Mouse (Mus musculus) CH12.LX (cell line): ENCODE results near the gene Itih5. TPM values are rescaled to one million over a fixed set of nuclear protein-coding genes. Genes with fewer than 3 reads are reported as not detected.

ENCODE experiments used
- DNase-seq: peaks from one replicate; pipeline ENCODE4 v3.0.0-alpha.2; 2013; ENCODE audit errors: extremely low read depth
- H3K27ac ChIP-seq: 2 replicates; pipeline ENCODE4 v1.5.1; 2012; ENCODE audit warnings: low read depth, mild to moderate bottlenecking, control low read depth, moderate library complexity; ENCODE audit not compliant: insufficient read depth
- H3K27me3 ChIP-seq: replicated peaks from 2 replicates; pipeline ENCODE3; 2012; ENCODE audit warnings: inconsistent platforms
- H3K36me3 ChIP-seq, 2 experiments: replicated peaks in 1 of 2; 2 replicates each; pipeline versions ENCODE3 to v1.6.1; 2012; ENCODE audit warnings: inconsistent platforms in 1 of 2, low read length in 1 of 2, mild to moderate bottlenecking in 1 of 2, mixed read lengths in 1 of 2, moderate library complexity in 1 of 2; ENCODE audit not compliant: control insufficient read depth in 1 of 2, insufficient read depth in 1 of 2
- H3K4me1 ChIP-seq, 2 experiments: 2 replicates each; pipeline ENCODE4 v1.6.1; 2012; ENCODE audit warnings: inconsistent platforms in 1 of 2, moderate library complexity in 1 of 2; ENCODE audit not compliant: insufficient read depth in 2 of 2, control insufficient read depth in 1 of 2
- H3K4me2 ChIP-seq: 2 replicates; pipeline ENCODE4 v1.6.1; 2012; ENCODE audit warnings: low read depth, mild to moderate bottlenecking, control low read depth; ENCODE audit not compliant: poor library complexity, insufficient read depth, severe bottlenecking
- H3K4me3 ChIP-seq, 3 experiments: fragments of 150-350 bp in 1 of 3; sonication (generic) in 1 of 3; replicated peaks in 1 of 3; 2 replicates each; pipeline versions ENCODE3 to v1.5.1; 2011 to 2012; ENCODE audit warnings: low read depth in 2 of 3, low read length in 2 of 3, mild to moderate bottlenecking in 2 of 3, moderate library complexity in 2 of 3, control low read depth in 1 of 3, improper control_type of control experiment in 1 of 3, inconsistent platforms in 1 of 3, mixed read lengths in 1 of 3; ENCODE audit not compliant: poor library complexity in 1 of 3
- H3K79me2 ChIP-seq: replicated peaks from 2 replicates; pipeline ENCODE4 v1.6.1; 2012; ENCODE audit warnings: mild to moderate bottlenecking, moderate library complexity; ENCODE audit not compliant: control insufficient read depth, poor library complexity, insufficient read depth, severe bottlenecking; ENCODE audit errors: extremely low read depth
- H3K9ac ChIP-seq: 2 replicates; pipeline ENCODE4 v1.6.1; 2012; ENCODE audit warnings: low read depth, mild to moderate bottlenecking, control low read depth, moderate library complexity; ENCODE audit not compliant: insufficient read depth
- H3K9me3 ChIP-seq: replicated peaks from 2 replicates; pipeline ENCODE3; 2012; ENCODE audit warnings: low read length, inconsistent platforms, mixed read lengths
- BHLHE40 ChIP-seq: IDR thresholded peaks from 2 replicates; pipeline ENCODE4 v1.6.1; 2011; ENCODE audit warnings: mild to moderate bottlenecking, low read depth, low read length, improper control_type of control experiment
- CHD1 ChIP-seq: IDR thresholded peaks from 2 replicates; pipeline ENCODE4 v1.6.1; 2012; ENCODE audit warnings: low read depth, low read length, improper control_type of control experiment, inconsistent platforms
- ETS1 ChIP-seq: conservative IDR thresholded peaks from 2 replicates; pipeline ENCODE4 v1.6.1; 2012; ENCODE audit warnings: low read depth, mild to moderate bottlenecking, inconsistent platforms, low read length, improper control_type of control experiment, moderate library complexity
- GABPA ChIP-seq: IDR thresholded peaks from 2 replicates; pipeline ENCODE4 v1.6.1; 2012; ENCODE audit warnings: low read depth, low read length, improper control_type of control experiment, inconsistent platforms; ENCODE audit not compliant: insufficient replicate concordance
- HCFC1 ChIP-seq: IDR thresholded peaks from 2 replicates; pipeline ENCODE4 v1.6.1; 2012; ENCODE audit warnings: low read depth, mild to moderate bottlenecking, inconsistent platforms, low read length, improper control_type of control experiment
- KAT2A ChIP-seq: IDR thresholded peaks from 2 replicates; pipeline ENCODE4 v1.6.1; 2012; ENCODE audit warnings: low read length, improper control_type of control experiment, inconsistent platforms; ENCODE audit not compliant: insufficient replicate concordance
- MAFK ChIP-seq: IDR thresholded peaks from 2 replicates; pipeline ENCODE4 v1.6.1; 2011; ENCODE audit warnings: low read length, improper control_type of control experiment; ENCODE audit not compliant: insufficient replicate concordance
- NRF1 ChIP-seq: IDR thresholded peaks from 2 replicates; pipeline ENCODE4 v1.6.1; 2014; ENCODE audit warnings: low read depth, mild to moderate bottlenecking, inconsistent platforms, low read length, improper control_type of control experiment, moderate library complexity
- POLR2A ChIP-seq: IDR thresholded peaks from 2 replicates; pipeline ENCODE4 v1.6.1; 2011; ENCODE audit warnings: low read depth, mild to moderate bottlenecking, improper control_type of control experiment, low read length
- POLR2AphosphoS2 ChIP-seq: IDR thresholded peaks from 2 replicates; pipeline ENCODE4 v1.6.1; 2011; ENCODE audit warnings: low read depth, low read length, improper control_type of control experiment
- RCOR1 ChIP-seq: conservative IDR thresholded peaks from 2 replicates; pipeline ENCODE4 v1.6.1; 2012; ENCODE audit warnings: low read depth, mild to moderate bottlenecking, inconsistent platforms, low read length, improper control_type of control experiment
- SMC3 ChIP-seq: IDR thresholded peaks from 2 replicates; pipeline ENCODE4 v1.6.1; 2011; ENCODE audit warnings: low read depth, low read length, improper control_type of control experiment
- TBP ChIP-seq: conservative IDR thresholded peaks from 2 replicates; pipeline ENCODE4 v1.6.1; 2011; ENCODE audit warnings: low read depth, low read length, improper control_type of control experiment
- UBTF ChIP-seq: IDR thresholded peaks from 2 replicates; pipeline ENCODE4 v1.6.1; 2012; ENCODE audit warnings: low read depth, mild to moderate bottlenecking, inconsistent platforms, low read length, improper control_type of control experiment, moderate library complexity
- USF2 ChIP-seq: conservative IDR thresholded peaks from 2 replicates; pipeline ENCODE4 v1.6.1; 2011; ENCODE audit warnings: low read depth, low read length, improper control_type of control experiment
- ZC3H11A ChIP-seq: IDR thresholded peaks from 2 replicates; pipeline ENCODE4 v1.6.1; 2012; ENCODE audit warnings: low read depth, mild to moderate bottlenecking, inconsistent platforms, low read length, improper control_type of control experiment
- ZKSCAN1 ChIP-seq: IDR thresholded peaks from 2 replicates; pipeline ENCODE4 v1.6.1; 2012; ENCODE audit warnings: low read depth, inconsistent platforms, low read length, improper control_type of control experiment, borderline replicate concordance
- dilution Hi-C: fragments of 300-500 bp; cut with MboI; formaldehyde crosslinking; loops from 2 replicates; pipeline ENCODE4 v1.14.3; 2020; ENCODE audit warnings: low sequenced_read_pairs; ENCODE audit not compliant: extremely low pct_unique_long_range_greater_than_20kb, extremely low pct_ligation_motif_present
- in situ Hi-C: fragments of 300-500 bp; cut with MboI; formaldehyde crosslinking; loops from 3 replicates; pipeline ENCODE4 v1.14.3; 2019; ENCODE audit warnings: low sequenced_read_pairs, low pct_ligation_motif_present, low pct_unique_long_range_greater_than_20kb, mixed read lengths
- polyA plus RNA-seq: library from polyadenylated mRNA; unstranded; fragments of >175 nt; gene quantifications from 2 replicates; pipeline ENCODE4 v1.2.1, GENCODE M21; 2012; ENCODE audit warnings: low read depth; ENCODE audit not compliant: insufficient read length
- total RNA-seq, 2 experiments: library from RNA; depleted of rRNA; stranded (reverse); fragments of 300-350 nt in 1 of 2; fragments of >200 nt in 1 of 2; gene quantifications; 2 replicates each; pipeline ENCODE4 v1.2.3; 2012 to 2014

Itih5 gene
- total and polyA plus RNA-seq, 3 experiments = 0.08 to 0.30 (median 0.11) TPM

- Histone ChIP-seq H3K36me3 (no peaks in the 10 kb centered on the region), H3K27ac (no peak within 1 kb of the TSS), H3K9ac (no peak within 1 kb of the TSS), H3K79me2 (no peaks in the 10 kb centered on the region), H3K9me3 (no peaks in the 10 kb centered on the region), H3K27me3 (no peaks in the 10 kb centered on the region), H3K4me3 (no peak within 1 kb of the TSS), H3K4me1 (no peaks in the 10 kb centered on the region), H3K4me2 (no peak within 1 kb of the TSS)
- no peak for DNase-seq
- in situ Hi-C loops = no loop called here
- dilution Hi-C loops = no loop called here
- no peak for TF ChIP-seq POLR2AphosphoS2
- TF ChIP-seq TBP = no peak
- TF ChIP-seq POLR2A = no peak
- no peak for TF ChIP-seq BHLHE40
- TF ChIP-seq MAFK = no peak
- no peak for TF ChIP-seq KAT2A
- no peak for TF ChIP-seq RCOR1
- no peak for TF ChIP-seq CHD1
- no peak for TF ChIP-seq SMC3
- TF ChIP-seq ZKSCAN1 = no peak
- TF ChIP-seq ZC3H11A = no peak
- no peak for TF ChIP-seq NRF1
- no peak for TF ChIP-seq GABPA
Measured at GRCm38 (mm10) chr2:10131296-10131695, 22.1 kb upstream of the Itih5 start, which contains the start of gene Itih2. TSS of gene Itih2 (minus strand) at chr2:10131396.

GRCm38 (mm10) chr2:10132128-10132527, 21.2 kb upstream of the Itih5 start:
- Histone ChIP-seq H3K4me2 (no peak overlapping the region), H3K27me3 (no peaks in the 10 kb centered on the region), H3K9ac (no peak overlapping the region), H3K27ac (no peak overlapping the region), H3K9me3 (no peaks in the 10 kb centered on the region), H3K4me3 (no peak overlapping the region), H3K36me3 (no peaks in the 10 kb centered on the region), H3K79me2 (no peaks in the 10 kb centered on the region), H3K4me1 (no peaks in the 10 kb centered on the region)
- DNase-seq = no peak
- TF ChIP-seq ETS1 = no peak
- TF ChIP-seq GABPA = no peak
- TF ChIP-seq UBTF = no peak
- no peak for TF ChIP-seq USF2
- no peak for TF ChIP-seq HCFC1
- in situ Hi-C loops = no loop called here
- dilution Hi-C loops = no loop called here
